Mouse (Mus musculus) right cerebral cortex, postnatal 10 days (tissue): ENCODE measurements around the gene Noc2l.

ENCODE experiments used
- DNase-seq, 2 experiments: peaks; one replicate each; pipeline ENCODE4 v3.0.0; 2021; ENCODE audit warnings: low spot score in 2 of 2

Noc2l gene

DNA sequence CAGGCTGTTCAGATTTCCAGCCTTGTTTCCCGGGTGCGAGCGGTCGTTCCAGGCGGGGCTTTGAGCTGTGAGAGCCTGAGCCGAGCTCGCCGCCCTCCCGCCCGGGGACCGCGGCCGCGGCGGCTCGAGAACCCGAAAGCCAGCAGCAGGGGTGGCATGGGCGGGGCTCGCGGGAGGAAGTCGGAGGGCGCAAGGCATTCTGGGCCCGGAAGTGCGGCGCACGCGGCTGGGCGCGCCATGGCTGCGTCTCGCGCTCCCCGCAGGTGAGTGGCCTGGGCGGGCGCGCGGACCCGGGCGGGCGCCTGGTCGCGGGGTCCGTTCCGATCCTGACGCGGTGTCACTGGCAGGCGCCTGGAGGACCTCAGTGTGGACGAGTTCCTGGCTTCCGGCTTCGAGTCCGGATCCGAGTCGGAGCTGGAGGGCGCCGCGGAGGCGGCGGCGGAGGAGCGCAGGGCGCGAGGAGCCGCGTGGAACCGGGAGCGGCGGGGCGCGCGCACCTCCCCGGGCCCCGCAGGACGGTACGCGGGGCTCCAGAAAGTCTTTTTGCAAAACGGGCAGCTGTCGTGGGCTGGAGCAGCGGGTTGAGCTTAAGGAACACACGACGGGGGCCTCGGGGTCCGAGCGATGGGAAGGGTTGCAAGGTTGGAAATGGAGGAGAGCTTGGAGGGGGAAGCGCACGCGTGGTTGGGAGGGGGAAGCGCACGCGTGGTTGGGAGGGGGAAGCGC is at the start of gene Noc2l:
Noc2l (plus strand) TSS at position 203 of the 726 bp plus-strand sequence.
- peak; percentile 94 to 95 for DNase-seq

GRCm38 (mm10) chr4:156188162-156188810 is 47.5 kb upstream of the Noc2l start:
- DNase-seq: no peak

- peak; percentile 68 to 71 for DNase-seq
Observed at GRCm38 (mm10) chr4:156188811-156189323, 46.9 kb upstream of the Noc2l start.

DNA sequence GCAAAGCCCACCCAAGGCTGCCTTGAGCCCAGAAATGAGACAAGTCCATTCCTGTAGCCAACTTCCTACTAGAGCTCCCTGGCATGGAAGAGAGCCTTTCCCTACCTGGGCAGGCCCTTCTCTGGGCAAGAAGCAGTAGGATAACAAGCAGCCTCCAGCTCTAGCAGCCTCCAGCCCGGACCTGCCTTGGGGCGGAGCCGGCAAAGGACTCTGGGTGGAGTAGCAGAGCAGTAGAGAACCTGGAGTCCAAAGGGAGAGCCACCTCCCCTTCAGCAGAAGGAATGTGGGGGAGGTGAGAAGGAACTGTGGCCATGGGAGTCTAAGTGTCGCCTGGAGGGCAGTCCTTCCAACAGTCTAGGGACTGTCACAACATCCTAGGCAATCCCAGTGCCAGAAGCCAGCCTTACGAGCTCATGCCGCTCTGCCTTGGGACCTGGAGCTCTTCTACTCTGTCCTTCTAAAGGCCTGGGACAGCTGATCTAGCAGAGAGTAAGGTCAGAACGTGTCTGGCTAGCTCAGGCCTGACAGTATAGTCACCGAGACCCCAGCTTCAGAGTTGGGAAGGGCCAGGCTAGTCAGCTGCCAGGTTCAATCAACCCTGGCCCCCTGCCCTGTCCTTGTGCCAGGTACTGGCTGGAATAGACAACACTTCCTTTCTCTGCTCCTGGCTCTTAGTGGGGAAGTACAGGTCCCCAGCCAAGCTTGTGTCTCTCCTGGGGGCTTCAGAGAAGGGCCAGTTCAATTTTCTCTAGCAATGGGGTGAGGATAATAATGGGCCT is 43.2 kb upstream of the Noc2l start:
- DNase-seq: peak; percentile 70 to 72

GRCm38 (mm10) chr4:156193200-156193590 is 42.6 kb upstream of the Noc2l start:
- DNase-seq: no peak

GRCm38 (mm10) chr4:156193906-156194305 is 41.9 kb upstream of the Noc2l start:
- no peak for DNase-seq

GRCm38 (mm10) chr4:156194346-156194745 is 41.5 kb upstream of the Noc2l start:
- no peak for DNase-seq

GRCm38 (mm10) chr4:156195927-156196870 is 39.6 kb upstream of the Noc2l start:
- peak; percentile 83 for DNase-seq

GRCm38 (mm10) chr4:156197131-156197828 is 38.5 kb upstream of the Noc2l start, which contains the start of gene Agrn:
Agrn (minus strand) TSS chr4:156197488.
- DNase-seq: peak; percentile 68 to 76

DNA sequence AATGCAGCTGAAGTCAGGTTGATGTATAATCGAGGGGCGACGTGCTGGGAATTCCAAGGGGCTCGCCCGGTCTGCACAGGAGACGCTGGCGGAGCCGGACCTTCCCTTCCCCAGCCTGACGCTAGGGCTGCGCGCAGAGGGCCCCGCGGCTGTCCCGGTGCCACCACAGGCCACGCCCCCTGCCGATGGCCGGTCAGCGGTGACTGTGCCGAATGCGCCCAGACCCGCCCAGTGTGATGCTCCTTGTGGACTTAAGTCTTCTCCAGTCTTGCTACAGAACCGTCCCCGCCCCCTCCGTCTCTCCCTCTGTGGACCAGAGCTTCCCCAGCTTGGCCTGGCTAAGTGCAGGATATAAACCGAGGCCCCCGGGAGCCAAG is 38.0 kb upstream of the Noc2l start:
- peak; percentile 88 to 90 for DNase-seq

GRCm38 (mm10) chr4:156200623-156201475 is 35.0 kb upstream of the Noc2l start, which contains the start of gene Isg15:
Isg15 (minus strand) TSS chr4:156200818.
- DNase-seq: no peak

GRCm38 (mm10) chr4:156202462-156202893 is 33.3 kb upstream of the Noc2l start:
- DNase-seq: no peak

GRCm38 (mm10) chr4:156203001-156203412 is 32.8 kb upstream of the Noc2l start, which contains the start of gene AW011738:
AW011738 (plus strand) TSS chr4:156203304.
- peak; percentile 81 to 83 for DNase-seq

- no peak for DNase-seq
Observed at GRCm38 (mm10) chr4:156203413-156204131, 32.2 kb upstream of the Noc2l start.

GRCm38 (mm10) chr4:156208872-156209271 is 26.9 kb upstream of the Noc2l start:
- DNase-seq: no peak

- no peak for DNase-seq
Observed at GRCm38 (mm10) chr4:156209963-156210635, 25.7 kb upstream of the Noc2l start.

DNA sequence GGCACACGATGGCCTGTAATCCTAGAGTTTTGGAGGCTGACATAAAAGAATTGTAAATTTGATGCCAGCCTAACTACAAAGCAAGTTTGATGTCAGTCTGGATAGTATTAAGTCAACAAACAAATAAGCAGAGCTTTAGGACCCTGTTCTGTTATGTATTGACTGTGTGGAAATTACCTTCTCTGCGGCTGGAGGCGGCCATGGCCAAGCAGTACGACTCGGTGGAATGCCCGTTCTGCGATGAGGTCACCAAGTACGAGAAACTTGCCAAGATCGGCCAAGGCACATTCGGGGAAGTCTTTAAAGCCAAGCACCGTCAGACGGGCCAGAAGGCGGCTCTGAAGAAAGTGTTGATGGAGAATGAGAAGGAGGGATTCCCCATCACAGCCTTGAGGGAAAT is 22.7 kb upstream of the Noc2l start:
- no peak for DNase-seq

GRCm38 (mm10) chr4:156215649-156216048 is 20.2 kb upstream of the Noc2l start, which contains the start of gene Perm1:
Perm1 (plus strand) TSS chr4:156215868.
- no peak for DNase-seq
